Mouse (Mus musculus): ENCODE results near the gene Atrn. TPM values are rescaled to one million over a fixed set of nuclear protein-coding genes. Genes with fewer than 3 reads are reported as not detected.

Atrn gene
- polyA plus RNA-seq, 2 experiments from 2014 or later = 4.0 to 8.5 TPM

DNA sequence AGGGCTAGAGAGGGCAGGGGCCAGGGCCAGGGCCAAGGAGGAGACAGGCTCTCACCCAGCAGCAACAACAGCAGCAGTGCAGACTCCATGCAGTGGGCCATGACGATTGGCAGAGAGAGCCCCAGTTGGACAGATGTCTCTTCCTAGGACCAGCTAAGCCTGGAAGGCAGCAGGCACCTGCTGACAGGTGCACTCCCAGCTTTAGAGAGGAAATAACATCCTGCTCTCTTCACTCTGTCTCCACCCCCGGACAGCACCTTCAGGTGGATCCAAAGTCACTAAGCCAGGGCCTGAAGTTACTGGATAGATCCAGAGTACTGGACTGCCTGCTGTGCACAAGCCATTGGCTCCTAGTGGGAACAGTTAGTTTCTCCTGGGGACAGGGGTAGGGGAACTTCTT is 136.7 kb downstream of the Atrn start, which contains the start of gene Gfra4:
TSS of gene Gfra4 (minus strand) at position 101 of the 400 bp plus-strand sequence.
- no peak for ATAC-seq

- no peak for ATAC-seq
Measured at GRCm38 (mm10) chr2:131044354-131044852, 138.1 kb downstream of the Atrn start.

- no peak for ATAC-seq
Measured at GRCm38 (mm10) chr2:131044989-131045720, 138.9 kb downstream of the Atrn start.

GRCm38 (mm10) chr2:131046025-131046424 is 139.7 kb downstream of the Atrn start:
- no peak for ATAC-seq

GRCm38 (mm10) chr2:131052043-131052442 is 145.7 kb downstream of the Atrn start:
- ATAC-seq = no peak

DNA sequence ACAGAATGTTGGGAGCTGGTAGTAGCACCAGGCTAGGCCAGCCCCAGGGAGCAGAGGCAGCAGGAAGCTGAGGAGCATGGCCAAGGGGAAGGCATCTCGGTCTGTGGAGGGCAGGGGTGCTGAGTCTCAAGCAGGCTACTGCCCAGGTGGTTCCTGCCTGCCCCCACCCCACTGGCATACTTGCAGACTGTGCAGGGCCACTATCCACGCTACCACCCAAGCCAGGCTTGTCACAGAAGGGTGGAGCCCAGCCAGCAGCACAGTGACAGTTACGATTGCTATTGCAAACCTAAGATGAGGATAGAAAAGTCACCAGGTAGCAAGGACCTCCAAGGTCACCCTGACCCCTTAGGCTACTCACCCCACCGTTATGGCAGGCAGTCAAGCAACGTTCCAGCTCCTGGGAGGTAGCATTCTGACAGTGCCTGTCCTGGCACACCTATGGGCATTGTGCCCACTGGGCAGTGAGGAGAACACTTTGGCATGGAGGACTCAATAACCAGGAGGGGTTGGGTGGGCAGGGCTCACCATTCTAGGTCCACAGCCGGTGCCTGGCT is 146.6 kb downstream of the Atrn start:
- ATAC-seq = no peak

- no peak for ATAC-seq
Measured at GRCm38 (mm10) chr2:131053851-131054645, 147.8 kb downstream of the Atrn start.

GRCm38 (mm10) chr2:131054646-131055264 is 148.5 kb downstream of the Atrn start:
- no peak for ATAC-seq

DNA sequence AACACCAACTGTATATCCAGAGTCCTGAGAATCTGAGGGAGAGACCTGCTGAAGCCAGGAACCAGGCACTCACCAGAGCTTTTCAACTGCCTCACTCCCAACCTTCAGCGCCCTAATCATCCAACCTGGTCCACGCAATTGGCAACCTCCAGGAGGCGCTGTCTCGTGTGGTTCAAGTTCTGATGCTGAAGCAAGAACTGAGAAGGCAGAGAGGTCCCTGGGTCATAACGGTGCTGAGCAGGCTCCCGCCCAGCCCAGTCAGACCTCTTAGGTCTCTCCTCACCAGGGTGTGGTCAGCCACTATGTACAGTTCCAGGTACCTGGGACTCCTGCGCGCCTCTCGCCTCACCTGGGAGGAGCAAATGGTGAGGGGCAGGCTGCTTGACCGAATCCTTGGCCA is 149.3 kb downstream of the Atrn start:
- ATAC-seq = peak; percentile 61

- ATAC-seq = peak; percentile 87
Measured at GRCm38 (mm10) chr2:131056191-131056590, 149.9 kb downstream of the Atrn start.

DNA sequence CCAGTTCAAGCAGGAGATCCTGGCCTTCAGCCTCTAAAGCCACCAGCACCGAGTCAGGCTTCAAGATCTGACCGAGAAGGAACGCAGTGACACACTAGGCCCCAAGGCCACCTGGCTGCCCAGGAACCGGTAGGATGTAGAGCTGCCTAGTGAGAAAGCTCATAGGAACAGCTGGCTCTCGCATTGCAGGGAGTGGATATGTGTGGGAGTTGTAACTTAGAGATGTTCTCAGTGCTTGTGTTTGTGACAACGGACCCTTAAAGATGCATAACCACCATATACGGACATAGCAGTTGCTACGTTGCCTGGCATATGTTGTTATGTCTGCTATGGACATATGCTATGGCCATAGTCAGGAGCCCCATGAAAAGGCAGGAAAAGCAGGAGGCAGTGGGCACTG is 152.4 kb downstream of the Atrn start:
- no peak for ATAC-seq

DNA sequence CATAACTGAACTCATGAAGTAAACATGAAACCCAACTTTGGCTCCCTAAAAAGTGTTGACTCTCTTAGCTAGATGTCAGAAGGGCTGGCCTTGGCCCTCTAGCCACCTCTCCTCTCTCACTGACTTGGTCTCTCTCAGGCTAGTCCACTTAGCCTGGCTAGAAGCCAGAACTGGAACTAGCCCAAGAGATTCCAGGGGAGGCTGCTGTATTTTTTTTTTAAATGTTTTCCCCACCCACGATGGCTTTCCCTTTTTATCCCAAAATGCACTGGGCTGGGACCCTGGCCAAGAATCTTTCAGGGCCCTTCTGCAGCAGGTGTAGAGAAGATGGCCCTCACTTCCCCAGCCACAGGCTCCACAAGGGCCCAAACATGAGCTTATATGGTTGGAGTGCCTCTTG is 153.1 kb downstream of the Atrn start:
- no peak for ATAC-seq

DNA sequence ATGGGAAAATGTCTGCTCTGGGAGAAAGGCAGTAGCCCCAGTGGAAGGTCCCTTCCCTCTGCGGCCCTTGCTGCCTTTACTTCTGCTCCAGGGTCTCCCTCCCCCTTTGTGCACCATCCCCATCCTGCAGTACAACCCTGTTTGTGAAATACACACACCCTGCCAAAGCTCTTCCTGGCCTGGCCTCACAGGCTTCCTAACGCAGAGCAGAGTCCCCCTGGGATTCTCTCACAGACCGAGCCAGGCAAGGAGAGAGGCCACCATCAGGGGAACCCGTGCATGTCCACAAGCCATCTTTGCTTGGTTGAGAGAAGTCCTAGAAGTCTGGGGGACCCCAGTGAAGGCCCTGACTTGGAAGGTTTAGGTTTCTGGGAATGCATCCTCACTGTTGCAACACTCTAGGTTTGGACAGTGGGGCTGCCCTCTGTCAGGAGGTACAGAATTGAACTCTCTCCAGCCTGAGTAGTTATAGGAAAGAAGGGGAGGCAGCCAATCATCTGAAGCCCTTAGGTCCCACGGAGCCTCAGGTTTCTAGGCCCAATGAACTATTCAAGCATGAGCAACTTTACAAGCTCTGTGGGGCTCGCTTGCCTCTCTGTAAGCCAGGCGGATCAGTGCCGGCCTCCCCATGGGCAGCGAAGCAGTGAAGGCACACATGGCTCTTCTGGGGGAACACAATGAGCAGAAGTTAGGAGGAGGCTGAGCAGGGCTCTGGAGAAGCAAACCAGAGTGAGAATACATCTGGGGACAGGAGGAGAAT is 153.7 kb downstream of the Atrn start:
- no peak for ATAC-seq

DNA sequence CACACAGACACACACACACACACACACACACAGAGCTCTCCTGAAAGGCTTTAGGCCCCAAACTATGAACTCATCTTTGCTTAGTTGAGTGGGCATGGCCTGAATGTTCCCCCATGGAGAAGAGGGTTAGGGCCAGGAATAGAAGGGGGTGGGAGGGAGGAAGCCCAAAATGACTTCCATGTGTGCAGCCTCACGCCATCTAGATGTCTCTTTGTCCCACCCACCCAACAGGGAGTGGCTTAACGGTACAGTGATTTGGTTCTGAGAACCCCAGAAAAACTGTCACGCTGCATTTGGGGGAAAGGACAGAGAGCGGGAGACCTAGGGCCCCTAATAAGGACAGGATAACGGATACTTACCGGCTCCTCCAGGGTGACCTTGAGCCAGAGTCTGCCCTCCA is 154.5 kb downstream of the Atrn start:
- no peak for ATAC-seq

GRCm38 (mm10) chr2:131061607-131062006 is 155.3 kb downstream of the Atrn start:
- ATAC-seq = no peak

- no peak for ATAC-seq
Measured at GRCm38 (mm10) chr2:131063404-131063864, 157.1 kb downstream of the Atrn start, which contains the start of gene Adam33. TSS of gene Adam33 (minus strand) at chr2:131063814.

GRCm38 (mm10) chr2:131066342-131066741 is 160.0 kb downstream of the Atrn start:
- ATAC-seq = no peak

- no peak for ATAC-seq
Measured at GRCm38 (mm10) chr2:131067481-131067880, 161.2 kb downstream of the Atrn start.

DNA sequence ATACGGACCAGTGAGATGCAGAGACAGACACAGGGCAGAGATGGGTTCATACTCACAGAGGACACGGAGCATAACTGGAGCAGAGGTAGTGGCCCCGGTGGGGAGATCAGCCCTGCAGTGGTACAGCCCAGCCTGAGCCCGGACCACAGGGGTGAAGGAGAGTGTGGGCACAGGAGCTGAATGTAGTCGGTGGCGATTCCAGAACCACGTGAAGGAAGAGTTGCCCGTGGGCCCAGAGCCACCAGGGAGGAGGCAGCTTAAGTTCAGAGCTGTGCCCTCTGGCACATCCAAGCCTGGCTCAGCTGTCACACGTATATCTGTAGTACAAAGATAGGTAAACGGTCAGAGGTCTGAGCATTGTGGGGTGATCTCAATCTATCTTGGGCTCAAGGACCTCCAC is 166.2 kb downstream of the Atrn start:
- no peak for ATAC-seq

Data from CD4-positive, CD25-positive, alpha-beta regulatory T cell, adult 4 months (primary cell).